15 mouse cellular contexts compared by ENCODE assay signal in the genomic region with DNA sequence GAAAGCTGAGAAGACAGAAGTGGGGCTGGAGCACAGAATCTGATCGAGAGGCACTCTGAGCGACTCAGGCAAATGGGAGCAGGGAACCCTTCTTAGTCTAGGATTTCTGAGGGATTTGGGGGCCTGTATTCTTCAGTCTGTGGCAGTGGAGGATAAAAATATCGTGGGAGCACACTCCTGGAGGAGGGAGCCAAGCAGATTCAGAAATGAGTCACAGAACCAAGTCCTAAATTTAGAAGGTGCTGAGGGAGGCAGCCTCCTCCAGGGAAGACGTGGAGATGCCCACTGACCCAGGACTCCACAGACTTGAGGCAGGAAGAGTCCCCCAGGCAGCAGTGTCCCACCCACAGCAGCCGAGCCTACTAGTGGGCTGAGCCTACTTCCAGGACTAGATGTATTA. TPM values are rescaled to one million over a fixed set of nuclear protein-coding genes. Genes with fewer than 3 reads are reported as not detected.
DNase-seq lines count a peak whose midpoint lies in the region; ATAC-seq and TF ChIP-seq lines count a peak whose summit lies in the region.
"Had no signal": no experiment of that assay in that cellular context is flagged by ENCODE, and none has a peak within 500 bp of the region (broad histone marks: within the 10 kb centered on the region; RNA-seq: fewer than 3 reads in every experiment).

No protein-coding gene starts in this region.

- no peak overlapping the region for H3K9ac ChIP-seq in stomach, postnatal 0 days (ENCODE audit: low read length)
- H3K9ac ChIP-seq: forebrain, embryonic 12.5 days; hindbrain, embryonic 14.5 days; liver, postnatal 0 days; neural tube, embryonic 15.5 days had no signal

- no peak overlapping the region for H3K4me2 ChIP-seq in stomach, postnatal 0 days (replicated peaks; ENCODE audit: low read depth)
- H3K4me2 ChIP-seq: forebrain, embryonic 12.5 days; hindbrain, embryonic 14.5 days; neural tube, embryonic 15.5 days had no signal

- no peaks in the 10 kb centered on the region for H3K27me3 ChIP-seq in thymus, adult 2 months (ENCODE audit: control insufficient read depth, insufficient read depth, low read length)
- H3K27me3 ChIP-seq in stomach, postnatal 0 days (ENCODE audit: control insufficient read depth, insufficient read depth, low read length) = no peaks in the 10 kb centered on the region

- H3K36me3 ChIP-seq in thymus, adult 2 months (ENCODE audit: control insufficient read depth, insufficient read depth, low read length) = no peaks in the 10 kb centered on the region
- no peaks in the 10 kb centered on the region for H3K36me3 ChIP-seq in stomach, postnatal 0 days (ENCODE audit: control insufficient read depth, insufficient read depth, low read length)
- H3K36me3 ChIP-seq: forebrain, embryonic 12.5 days; neural tube, embryonic 15.5 days had no signal

- ATAC-seq in stomach, postnatal 0 days (ENCODE audit: low FRiP score, low TSS enrichment) = no peak
- ATAC-seq: intestine, postnatal 0 days; liver, postnatal 0 days had no signal

- TF ChIP-seq POLR2A in thymus, adult 2 months (IDR thresholded peaks at IDR 0.05; ENCODE audit: control insufficient read depth, extremely low read depth, insufficient read depth, low read length, poor library complexity) = no peak

- H3K27ac ChIP-seq in thymus, adult 2 months (ENCODE audit: control insufficient read depth, insufficient read depth, low read length) = no peak overlapping the region
- no peak overlapping the region for H3K27ac ChIP-seq in stomach, postnatal 0 days (replicated peaks)
- H3K27ac ChIP-seq: forebrain, embryonic 12.5 days; hindbrain, embryonic 14.5 days; neural tube, embryonic 15.5 days had no signal

- TF ChIP-seq EP300 in stomach, postnatal 0 days (optimal IDR thresholded peaks at IDR 0.05) = no peak

- H3K4me1 ChIP-seq in thymus, adult 2 months (replicated peaks; ENCODE audit: control insufficient read depth, insufficient read depth, low read length) = no peaks in the 10 kb centered on the region
- no peaks in the 10 kb centered on the region for H3K4me1 ChIP-seq in stomach, postnatal 0 days (replicated peaks; ENCODE audit: control insufficient read depth, insufficient read depth)
- H3K4me1 ChIP-seq: forebrain, embryonic 12.5 days had no signal

- TF ChIP-seq CTCF in thymus, adult 2 months (IDR thresholded peaks at IDR 0.05; ENCODE audit: borderline replicate concordance, control insufficient read depth, extremely low read depth, insufficient read depth, low read length, poor library complexity) = no peak
- no peak for TF ChIP-seq CTCF in stomach, postnatal 0 days (IDR thresholded peaks at IDR 0.05; ENCODE audit: low read depth)

- 84% methylated on average over 5 of the region's 5 CpGs for WGBS in thymus, adult 2 months
- 55% methylated on average over 5 of the region's 5 CpGs for WGBS in stomach, postnatal 0 days

- H3K9me3 ChIP-seq in stomach, postnatal 0 days (ENCODE audit: control insufficient read depth, low read length) = no peaks in the 10 kb centered on the region
- H3K9me3 ChIP-seq: forebrain, embryonic 12.5 days; neural tube, embryonic 15.5 days had no signal

- no peak overlapping the region for H3K4me3 ChIP-seq in thymus, adult 2 months (ENCODE audit: control insufficient read depth, insufficient read depth, low read length)
- H3K4me3 ChIP-seq in stomach, postnatal 0 days (ENCODE audit: low read depth, low read length) = no peak overlapping the region
- H3K4me3 ChIP-seq: forebrain, embryonic 12.5 days; neural tube, embryonic 15.5 days had no signal

- peak; percentile 79 to 81 for DNase-seq in frontal cortex, adult 2 months (ENCODE audit: extremely low spot score in 1 of 2, low spot score in 1 of 2)
- no peak for DNase-seq in frontal cortex, postnatal 14 days (ENCODE audit: low spot score in 2 of 2)
- DNase-seq in layer of hippocampus, adult 18-20 months (ENCODE audit: low spot score in 2 of 2) = peak; percentile 28 to 36
- DNase-seq in layer of hippocampus, postnatal 10 days (ENCODE audit: low spot score in 2 of 2) = no peak
- DNase-seq in NIH3T3 (ENCODE audit: low read depth) = peak; percentile 30
- peak; percentile 73 to 76 for DNase-seq in left cerebral cortex, adult 9 months (ENCODE audit: low spot score in 2 of 2)
- DNase-seq in thymus, adult 2 months = no peak
- no peak for DNase-seq in stomach, postnatal 0 days (ENCODE audit: low spot score)
- DNase-seq: cerebellum, adult 11 months; gastrocnemius, postnatal 25 days; liver, postnatal 0 days had no signal

RNA-seq across cellular contexts. Expression of a gene that starts 2.5 kb away (rescaled TPM):
- polyA plus RNA-seq in frontal cortex, adult 2 months (2012; rRNA removed) = 99.4 and 108 TPM in 2 replicates
- 10 to 100 TPM; 26.2 to 29.7 TPM for total RNA-seq in layer of hippocampus, adult 18-20 months (2021)
- total RNA-seq in layer of hippocampus, postnatal 10 days (2021) = 10 to 100 TPM; 13.3 to 15.7 TPM
- polyA plus RNA-seq in thymus, adult 2 months (2012; rRNA removed) = 25.4 and 31.4 TPM in 2 replicates
- 132 and 144 TPM in 2 replicates for polyA plus RNA-seq in stomach, postnatal 0 days (2015; fragmentation: Nextera tagmentation; extraction: Ambion mirVana)

RNA-seq across cellular contexts. Expression of a gene that starts 12.3 kb away (rescaled TPM):
- polyA plus RNA-seq in frontal cortex, adult 2 months (2012; rRNA removed) = 59.2 and 67.4 TPM in 2 replicates
- 10 to 100 TPM; 39.4 to 39.6 TPM for total RNA-seq in layer of hippocampus, adult 18-20 months (2021)
- 10 to 100 TPM; 42.3 to 50.3 TPM for total RNA-seq in layer of hippocampus, postnatal 10 days (2021)
- 76.9 and 89.9 TPM in 2 replicates for polyA plus RNA-seq in thymus, adult 2 months (2012; rRNA removed)
- 6.0 and 7.1 TPM in 2 replicates for polyA plus RNA-seq in stomach, postnatal 0 days (2015; fragmentation: Nextera tagmentation; extraction: Ambion mirVana)

RNA-seq across cellular contexts. Expression of a gene that starts 33.5 kb away (rescaled TPM):
- 19.5 and 20.2 TPM in 2 replicates for polyA plus RNA-seq in frontal cortex, adult 2 months (2012; rRNA removed)
- total RNA-seq in layer of hippocampus, adult 18-20 months (2021) = 10 to 100 TPM; 15.4 to 18.0 TPM
- 10 to 100 TPM; 19.1 to 24.0 TPM for total RNA-seq in layer of hippocampus, postnatal 10 days (2021)
- polyA plus RNA-seq in thymus, adult 2 months (2012; rRNA removed) = 190 and 225 TPM in 2 replicates
- 37.2 and 44.7 TPM in 2 replicates for polyA plus RNA-seq in stomach, postnatal 0 days (2015; fragmentation: Nextera tagmentation; extraction: Ambion mirVana)

Comparison
In these comparisons a context has a peak if more than half of its experiments do, and no peak if none do; other contexts are left out.
1. DNase-seq: peak in frontal cortex, adult 2 months (2 of 2), layer of hippocampus, adult 18-20 months (2 of 2), NIH3T3 (single experiment) and left cerebral cortex, adult 9 months (2 of 2); none in frontal cortex, postnatal 14 days (0 of 2), layer of hippocampus, postnatal 10 days (0 of 2), thymus, adult 2 months (single experiment) and stomach, postnatal 0 days (single experiment).